Mouse (Mus musculus): ENCODE data around the gene Col4a2.

GRCm38 (mm10) chr8:11444216-11444615 lies 131.6 kb downstream of the Col4a2 start:
- TF ChIP-seq TAL1 (IDR thresholded peaks at IDR 0.05; ENCODE audit: low read length) (no peak), GATA1 (IDR thresholded peaks at IDR 0.05; ENCODE audit: low read length) (no peak)

All from erythroblast, embryonic 14.5 days (primary cell).